ENCODE assay signal across 7 mouse cellular contexts in genomic region chr6:125164672-125165327, GRCm38 (mm10). TPM values are rescaled to one million over a fixed set of nuclear protein-coding genes. Genes with fewer than 3 reads are reported as not detected.
DNase-seq lines count a peak whose midpoint lies in the region; ATAC-seq and TF ChIP-seq lines count a peak whose summit lies in the region.

No protein-coding gene starts in this region.

- peak; percentile 38 for DNase-seq in G1E (ENCODE audit: low spot score)
- DNase-seq in forebrain, embryonic 10.5 days (ENCODE audit: extremely low spot score, low spot score): peak; percentile 84
- DNase-seq in heart, postnatal 4 days: peak; percentile 78
- DNase-seq in left cerebral cortex, adult 2 months (ENCODE audit: extremely low spot score in 1 of 2, low spot score in 2 of 2): peak; percentile 58 to 62

- no peaks in the 10 kb centered on the region for H3K9me3 ChIP-seq in G1E (replicated peaks)
- H3K9me3 ChIP-seq in forebrain, embryonic 10.5 days: no peaks in the 10 kb centered on the region

- no peak for ATAC-seq in G1E (ENCODE audit: extremely low read depth, insufficient number of reproducible peaks, low FRiP score, poor library complexity, severe bottlenecking)
- ATAC-seq in megakaryocyte, adult 5-6 weeks (ENCODE audit: poor library complexity, severe bottlenecking): peak; percentile 51

- intact Hi-C loops in left cerebral cortex, adult 2 months (cut with DNase I): loop anchor here (1.0 to 5.0 kb wide), 3 partner anchors 16 to 67 kb away; partner anchors contain the start of genes Chd4 and Vamp1

- no peaks in the 10 kb centered on the region for H3K27me3 ChIP-seq in G1E (ENCODE audit: insufficient read depth, low read length)
- no peaks in the 10 kb centered on the region for H3K27me3 ChIP-seq in forebrain, embryonic 10.5 days (ENCODE audit: poor library complexity, severe bottlenecking)
- H3K27me3 ChIP-seq in small intestine, adult 2 months (ENCODE audit: control insufficient read depth, insufficient read depth, low read length): no peaks in the 10 kb centered on the region

- H3K4me3 ChIP-seq in G1E (ENCODE audit: low read depth, low read length): peak overlapping the region; percentile 98
- H3K4me3 ChIP-seq in bone marrow, adult 2 months (replicated peaks; ENCODE audit: control insufficient read depth, low read depth, low read length): peak overlapping the region; percentile 96
- peak overlapping the region; percentile 99 for H3K4me3 ChIP-seq in forebrain, embryonic 10.5 days
- peak overlapping the region; percentile 73 for H3K4me3 ChIP-seq in left cerebral cortex, adult 2 months
- H3K4me3 ChIP-seq in small intestine, adult 2 months (ENCODE audit: low read depth, low read length): peak overlapping the region; percentile 80

- 0% methylated on average over 39 of the region's 39 CpGs for WGBS in bone marrow, adult 2 months
- WGBS in forebrain, embryonic 10.5 days: under 1% methylated on average over 39 of the region's 39 CpGs
- WGBS in small intestine, adult 2 months: under 1% methylated on average over 39 of the region's 39 CpGs

- peak; percentile 20; the same call in 1 of the 2 replicates for TF ChIP-seq POLR2A in bone marrow, adult 2 months (IDR thresholded peaks at IDR 0.05; ENCODE audit: borderline replicate concordance, control insufficient read depth, low read depth, low read length)
- no peak; the same call in 1 of the 2 replicates for TF ChIP-seq POLR2A in small intestine, adult 2 months (IDR thresholded peaks at IDR 0.05; ENCODE audit: low read depth, low read length)

- H3K36me3 ChIP-seq in G1E (replicated peaks): peaks cover 82% of the 10 kb centered on the region
- peaks cover 85% of the 10 kb centered on the region for H3K36me3 ChIP-seq in forebrain, embryonic 10.5 days (replicated peaks)
- peaks cover 27% of the 10 kb centered on the region for H3K36me3 ChIP-seq in small intestine, adult 2 months (ENCODE audit: control insufficient read depth, insufficient read depth, low read length)

- H3K4me1 ChIP-seq in G1E (ENCODE audit: insufficient read depth, low read depth, low read length): peaks cover 59% of the 10 kb centered on the region
- peaks cover 5% of the 10 kb centered on the region for H3K4me1 ChIP-seq in bone marrow, adult 2 months (ENCODE audit: control insufficient read depth, insufficient read depth, low read length)
- peaks cover 71% of the 10 kb centered on the region for H3K4me1 ChIP-seq in forebrain, embryonic 10.5 days
- peaks cover 23% of the 10 kb centered on the region for H3K4me1 ChIP-seq in small intestine, adult 2 months (ENCODE audit: control insufficient read depth, insufficient read depth, insufficient read length, low read length)

- H3K27ac ChIP-seq in bone marrow, adult 2 months (ENCODE audit: control insufficient read depth, insufficient read depth, low read depth, low read length, poor library complexity): peak overlapping the region; percentile 92
- H3K27ac ChIP-seq in forebrain, embryonic 10.5 days: peak overlapping the region; percentile 100
- peak overlapping the region; percentile 99 for H3K27ac ChIP-seq in left cerebral cortex, adult 2 months
- H3K27ac ChIP-seq in small intestine, adult 2 months (ENCODE audit: insufficient read depth, low read depth, low read length): peak overlapping the region; percentile 88

- no peak for TF ChIP-seq CTCF in G1E (IDR thresholded peaks at IDR 0.05; ENCODE audit: low read depth, low read length)
- no peak for TF ChIP-seq CTCF in bone marrow, adult 2 months (IDR thresholded peaks at IDR 0.05; ENCODE audit: control insufficient read depth, insufficient read depth, low read length)
- no peak for TF ChIP-seq CTCF in left cerebral cortex, adult 2 months (IDR thresholded peaks at IDR 0.05)
- TF ChIP-seq CTCF in small intestine, adult 2 months (IDR thresholded peaks at IDR 0.05; ENCODE audit: extremely low read depth, insufficient read length, insufficient replicate concordance, low read depth, low read length): no peak

RNA-seq across cellular contexts. Expression of gene Gapdh, which starts 1.5 kb away (rescaled TPM):
- total RNA-seq in G1E (2014; fragmentation: Nextera tagmentation) (10,890 and 12,360 TPM in 2 replicates), G1E (2017) (2,600 and 3,109 TPM in 2 replicates)
- 26,904 and 30,061 TPM in 2 replicates for polyA plus RNA-seq in G1E (2012)
- polyA plus RNA-seq in bone marrow, adult 2 months (2011; ENCODE audit: insufficient read depth, insufficient read length, low replicate concordance, missing spikeins): 40.4 and 98.2 TPM in 2 replicates
- 3,225 and 3,313 TPM in 2 replicates for polyA plus RNA-seq in forebrain, embryonic 10.5 days (2016; fragmentation: Nextera tagmentation; extraction: Ambion mirVana)
- 1,000 to 10,000 TPM; 3,371 to 3,611 TPM for total RNA-seq in heart, postnatal 4 days (2021)
- 1,000 to 10,000 TPM; 2,312 to 2,314 TPM for total RNA-seq in left cerebral cortex, adult 2 months (2021)
- 2,892 and 2,923 TPM in 2 replicates for total RNA-seq in megakaryocyte, adult 5-6 weeks (2015)
- 1,028 and 1,070 TPM in 2 replicates for total RNA-seq in megakaryocyte, adult 5-6 weeks (2017)
- polyA plus RNA-seq in small intestine, adult 2 months (2012; rRNA removed): 2,785 and 3,321 TPM in 2 replicates

RNA-seq across cellular contexts. Expression of gene Iffo1, which starts 19.8 kb away (rescaled TPM):
- 20.4 and 25.1 TPM in 2 replicates for total RNA-seq in G1E (2014; fragmentation: Nextera tagmentation)
- total RNA-seq in G1E (2017): 12.3 and 14.5 TPM in 2 replicates
- polyA plus RNA-seq in G1E (2012): 26.9 and 31.7 TPM in 2 replicates
- polyA plus RNA-seq in bone marrow, adult 2 months (2011; ENCODE audit: insufficient read depth, insufficient read length, low replicate concordance, missing spikeins): 21.0 and 39.0 TPM in 2 replicates
- polyA plus RNA-seq in forebrain, embryonic 10.5 days (2016; fragmentation: Nextera tagmentation; extraction: Ambion mirVana): 9.2 and 10.0 TPM in 2 replicates
- total RNA-seq in heart, postnatal 4 days (2021): 10 to 100 TPM; 18.0 to 18.6 TPM
- total RNA-seq in left cerebral cortex, adult 2 months (2021): 10 to 100 TPM; 64.6 to 67.1 TPM
- 18.6 and 20.1 TPM in 2 replicates for total RNA-seq in megakaryocyte, adult 5-6 weeks (2015)
- 14.3 and 21.7 TPM in 2 replicates for total RNA-seq in megakaryocyte, adult 5-6 weeks (2017)
- polyA plus RNA-seq in small intestine, adult 2 months (2012; rRNA removed): 7.0 and 13.0 TPM in 2 replicates

RNA-seq across cellular contexts. Expression of gene Ncapd2, which starts 26.7 kb away (rescaled TPM):
- 494 and 557 TPM in 2 replicates for total RNA-seq in G1E (2014; fragmentation: Nextera tagmentation)
- 211 and 243 TPM in 2 replicates for total RNA-seq in G1E (2017)
- polyA plus RNA-seq in G1E (2012): 269 and 275 TPM in 2 replicates
- 314 and 361 TPM in 2 replicates for polyA plus RNA-seq in bone marrow, adult 2 months (2011; ENCODE audit: insufficient read depth, insufficient read length, low replicate concordance, missing spikeins)
- polyA plus RNA-seq in forebrain, embryonic 10.5 days (2016; fragmentation: Nextera tagmentation; extraction: Ambion mirVana): 271 and 274 TPM in 2 replicates
- total RNA-seq in heart, postnatal 4 days (2021): 100 to 1,000 TPM; 101 to 111 TPM
- total RNA-seq in left cerebral cortex, adult 2 months (2021): 10 to 100 TPM; 22.6 to 23.4 TPM
- 195 and 225 TPM in 2 replicates for total RNA-seq in megakaryocyte, adult 5-6 weeks (2015)
- 181 and 231 TPM in 2 replicates for total RNA-seq in megakaryocyte, adult 5-6 weeks (2017)
- 24.3 and 53.4 TPM in 2 replicates for polyA plus RNA-seq in small intestine, adult 2 months (2012; rRNA removed)

RNA-seq across cellular contexts. Expression of gene Mrpl51, which starts 26.8 kb away (rescaled TPM):
- total RNA-seq in G1E (2014; fragmentation: Nextera tagmentation): 51.3 and 59.6 TPM in 2 replicates
- 143 and 156 TPM in 2 replicates for total RNA-seq in G1E (2017)
- polyA plus RNA-seq in G1E (2012): 114 and 162 TPM in 2 replicates
- polyA plus RNA-seq in bone marrow, adult 2 months (2011; ENCODE audit: insufficient read depth, insufficient read length, low replicate concordance, missing spikeins): 153 and 193 TPM in 2 replicates
- polyA plus RNA-seq in forebrain, embryonic 10.5 days (2016; fragmentation: Nextera tagmentation; extraction: Ambion mirVana): 232 and 239 TPM in 2 replicates
- 100 to 1,000 TPM; 248 to 271 TPM for total RNA-seq in heart, postnatal 4 days (2021)
- total RNA-seq in left cerebral cortex, adult 2 months (2021): 10 to 100 TPM; 69.1 to 74.5 TPM
- 91.9 and 106 TPM in 2 replicates for total RNA-seq in megakaryocyte, adult 5-6 weeks (2015)
- 72.8 and 81.9 TPM in 2 replicates for total RNA-seq in megakaryocyte, adult 5-6 weeks (2017)
- 41.6 and 62.7 TPM in 2 replicates for polyA plus RNA-seq in small intestine, adult 2 months (2012; rRNA removed)

RNA-seq across cellular contexts. Expression of gene Nop2, which starts 33.1 kb away (rescaled TPM):
- 56.9 and 61.0 TPM in 2 replicates for total RNA-seq in G1E (2014; fragmentation: Nextera tagmentation)
- total RNA-seq in G1E (2017): 87.7 and 89.2 TPM in 2 replicates
- 53.4 and 90.0 TPM in 2 replicates for polyA plus RNA-seq in G1E (2012)
- 12.5 and 25.7 TPM in 2 replicates for polyA plus RNA-seq in bone marrow, adult 2 months (2011; ENCODE audit: insufficient read depth, insufficient read length, low replicate concordance, missing spikeins)
- polyA plus RNA-seq in forebrain, embryonic 10.5 days (2016; fragmentation: Nextera tagmentation; extraction: Ambion mirVana): 101 and 103 TPM in 2 replicates
- total RNA-seq in heart, postnatal 4 days (2021): 10 to 100 TPM; 24.4 to 25.3 TPM
- total RNA-seq in left cerebral cortex, adult 2 months (2021): 10 to 100 TPM; 28.1 to 32.1 TPM
- total RNA-seq in megakaryocyte, adult 5-6 weeks (2015): 8.5 and 12.1 TPM in 2 replicates
- total RNA-seq in megakaryocyte, adult 5-6 weeks (2017): 22.6 and 24.6 TPM in 2 replicates
- 6.5 and 7.8 TPM in 2 replicates for polyA plus RNA-seq in small intestine, adult 2 months (2012; rRNA removed)

Comparison
In these comparisons a context has a peak if more than half of its experiments do, and no peak if none do; other contexts are left out.
1. RNA of gene Ncapd2, which starts 26.7 kb away (total RNA-seq): 211 to 557 TPM in G1E, 181 to 231 TPM in megakaryocyte, adult 5-6 weeks and 101 to 111 TPM in heart, postnatal 4 days; 22.6 to 23.4 TPM in left cerebral cortex, adult 2 months; every median in the first group is over 4 times any median in the second.
2. Peak in every context shown above with its lines, with median percentiles within 50 percentile points of each other: DNase-seq, H3K4me3 ChIP-seq and H3K27ac ChIP-seq.